Mouse (Mus musculus) lung, embryonic 16.5 days (tissue): ENCODE data around the gene Lss. TPM values are rescaled to one million over a fixed set of nuclear protein-coding genes. Genes with fewer than 3 reads are reported as not detected.

ENCODE experiments used
- ATAC-seq: fragments of 200-750 bp; cut with Nextera tagmentation; 2 replicates; pipeline ENCODE4 v1.8.0; 2017; ENCODE audit warnings: low read depth, mild to moderate bottlenecking, moderate library complexity
- H3K27ac ChIP-seq: fragments of 300-500 bp; sonication (generic); 2 replicates; pipeline ENCODE4 v1.5.1; 2014; ENCODE audit warnings: mild to moderate bottlenecking, control low read depth, low read length
- H3K27me3 ChIP-seq: fragments of 300-500 bp; sonication (generic); 2 replicates; pipeline ENCODE4 v1.6.1; 2014; ENCODE audit warnings: low read depth, low read length, mixed read lengths; ENCODE audit not compliant: control insufficient read depth, insufficient read depth
- H3K36me3 ChIP-seq: fragments of 300-500 bp; sonication (generic); 2 replicates; pipeline ENCODE4 v1.6.1; 2014; ENCODE audit warnings: low read length; ENCODE audit not compliant: control insufficient read depth, insufficient read depth
- H3K4me1 ChIP-seq: fragments of 300-500 bp; sonication (generic); replicated peaks from 2 replicates; pipeline ENCODE4 v1.6.1; 2014; ENCODE audit warnings: low read length, mixed read lengths; ENCODE audit not compliant: control insufficient read depth, insufficient read depth
- H3K4me2 ChIP-seq: fragments of 300-500 bp; sonication (generic); 2 replicates; pipeline ENCODE4 v1.6.1; 2014; ENCODE audit warnings: low read depth, low read length, control low read depth
- H3K4me3 ChIP-seq: fragments of 300-500 bp; sonication (generic); 2 replicates; pipeline ENCODE4 v1.5.1; 2014; ENCODE audit warnings: mild to moderate bottlenecking, low read length, control low read depth
- H3K9ac ChIP-seq: fragments of 300-500 bp; sonication (generic); 2 replicates; pipeline ENCODE4 v1.6.1; 2014; ENCODE audit warnings: low read length, control low read depth
- H3K9me3 ChIP-seq: fragments of 300-500 bp; sonication (generic); 2 replicates; pipeline ENCODE4 v1.6.1; 2016; ENCODE audit warnings: low read length; ENCODE audit not compliant: control insufficient read depth
- WGBS: fragments of 180-500 bp; shearing (Covaris S2); extraction: QIAGEN DNeasy Blood & Tissue Kit; methylation state at CpG from one replicate; pipeline ENCODE4 v1.1.7; 2014; 5-methylcytosine and 5-hydroxymethylcytosine counted together
- polyA plus RNA-seq: library from polyadenylated mRNA; unstranded; fragments of >200 nt; fragmentation: Nextera tagmentation; extraction: Ambion mirVana; gene quantifications from 2 replicates; pipeline ENCODE4 v1.2.1, GENCODE M21; 2015

Lss gene
- polyA plus RNA-seq, 1 experiment from 2014 or later: 20.8 TPM

DNA sequence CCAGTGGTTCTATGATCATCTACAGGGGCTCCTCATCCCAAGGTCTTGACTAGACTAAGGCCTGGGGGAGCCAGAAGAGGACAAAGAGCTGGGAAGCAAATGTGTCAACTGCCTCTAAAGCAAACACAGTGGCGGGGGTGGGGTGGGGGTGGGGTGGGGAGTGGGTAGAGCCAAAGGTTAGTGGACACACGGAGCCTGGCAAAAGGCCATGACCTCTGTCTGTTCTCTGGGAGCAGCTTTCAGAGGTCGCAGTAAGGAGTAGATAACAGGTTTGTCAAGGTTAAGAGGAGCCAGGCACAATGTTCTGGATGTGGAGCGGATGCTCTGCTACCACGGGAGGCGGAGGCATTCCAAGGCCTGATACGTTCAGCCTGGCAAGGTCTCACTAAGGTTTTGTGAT, 45.5 kb downstream of the Lss start:
- Histone ChIP-seq H3K9me3 (no peaks in the 10 kb centered on the region), H3K27ac (no peak overlapping the region), H3K4me2 (no peak overlapping the region), H3K9ac (no peak overlapping the region), H3K4me1 (no peaks in the 10 kb centered on the region), H3K36me3 (no peaks in the 10 kb centered on the region), H3K4me3 (no peak overlapping the region), H3K27me3 (no peaks in the 10 kb centered on the region)
- no peak for ATAC-seq
- 60% methylated on average over 6 of the region's 7 CpGs for WGBS

DNA sequence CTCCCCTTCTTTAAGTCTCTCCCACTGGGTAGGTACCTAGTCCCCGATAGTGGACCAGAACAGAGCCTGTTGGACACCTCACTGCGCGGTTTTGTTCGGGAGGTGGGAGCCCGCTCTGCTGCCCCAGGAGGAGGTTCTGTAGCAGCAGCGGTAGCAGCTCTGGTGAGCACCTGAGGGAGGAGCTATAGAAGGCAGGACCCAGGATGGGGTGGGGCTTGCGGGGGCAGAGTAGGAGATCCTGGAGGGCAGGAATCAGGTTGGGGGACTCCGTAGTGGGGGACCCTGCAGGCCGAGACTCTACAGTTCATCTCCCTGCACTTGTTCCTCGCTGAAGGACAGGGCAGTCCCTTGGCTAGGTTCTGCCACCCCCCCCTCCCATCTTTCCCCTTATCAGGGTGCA, 52.8 kb downstream of the Lss start:
- 10% methylated on average over 10 of the region's 10 CpGs for WGBS
- no peak overlapping the region for H3K27ac ChIP-seq
- H3K9me3 ChIP-seq: no peaks in the 10 kb centered on the region
- H3K9ac ChIP-seq: no peak overlapping the region
- H3K4me3 ChIP-seq: no peak overlapping the region
- H3K4me1 ChIP-seq: no peaks in the 10 kb centered on the region
- H3K4me2 ChIP-seq: no peak overlapping the region
- ATAC-seq: 0 out of 2 replicates have a peak, but pooled peaks have one; percentile 23
- no peaks in the 10 kb centered on the region for H3K36me3 ChIP-seq
- H3K27me3 ChIP-seq: no peaks in the 10 kb centered on the region

DNA sequence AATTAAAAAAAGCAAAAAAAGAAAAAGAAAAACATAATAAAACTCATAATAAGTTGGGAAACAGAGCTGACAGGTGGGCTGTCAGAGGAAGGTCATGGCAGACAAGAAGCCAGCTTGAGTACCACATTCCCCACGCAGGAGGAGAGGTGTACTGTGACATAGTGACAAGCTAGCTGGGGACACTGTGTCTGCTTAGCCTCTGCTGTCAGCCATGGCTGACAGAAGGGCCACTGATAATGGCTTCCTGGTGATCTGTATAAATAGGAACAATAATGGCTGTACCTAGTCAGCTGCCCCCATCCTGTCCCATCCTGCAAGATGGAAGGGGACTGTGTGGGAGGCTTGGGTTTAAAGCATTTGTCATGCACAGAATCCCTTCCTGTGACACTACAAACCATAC, 54.8 kb downstream of the Lss start:
- H3K27ac ChIP-seq: no peak overlapping the region
- no peaks in the 10 kb centered on the region for H3K27me3 ChIP-seq
- no peaks in the 10 kb centered on the region for H3K4me1 ChIP-seq
- H3K9me3 ChIP-seq: no peaks in the 10 kb centered on the region
- ATAC-seq: no peak
- H3K4me2 ChIP-seq: no peak overlapping the region
- WGBS: 8% methylated on average over 1 of the region's 1 CpGs
- H3K4me3 ChIP-seq: no peak overlapping the region
- H3K9ac ChIP-seq: no peak overlapping the region
- no peaks in the 10 kb centered on the region for H3K36me3 ChIP-seq

DNA sequence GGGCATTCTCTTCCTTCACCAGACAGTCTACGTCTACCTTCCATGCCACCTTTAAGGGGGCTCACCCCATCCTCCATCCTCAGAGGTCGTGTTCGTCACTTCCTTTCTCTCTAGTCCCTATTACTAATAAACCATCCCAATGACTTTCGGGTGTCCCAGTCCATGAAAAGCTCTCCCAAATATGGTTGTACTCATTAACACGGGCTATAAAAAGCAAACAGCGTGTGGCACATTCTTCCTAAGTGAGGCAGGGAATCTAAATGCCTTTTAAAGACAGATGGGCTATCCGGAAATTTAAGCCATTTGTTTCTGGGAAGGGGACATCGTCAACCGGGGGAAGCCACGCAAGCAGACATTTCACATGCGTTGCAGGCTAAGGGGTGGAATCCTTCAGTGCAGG, 58.8 kb downstream of the Lss start:
- Histone ChIP-seq H3K27me3 (no peaks in the 10 kb centered on the region), H3K9me3 (no peaks in the 10 kb centered on the region), H3K4me3 (no peak overlapping the region), H3K36me3 (no peaks in the 10 kb centered on the region), H3K4me2 (no peak overlapping the region), H3K27ac (no peak overlapping the region), H3K9ac (no peak overlapping the region), H3K4me1 (no peaks in the 10 kb centered on the region)
- WGBS: 67% methylated on average over 11 of the region's 11 CpGs
- ATAC-seq: no peak

DNA sequence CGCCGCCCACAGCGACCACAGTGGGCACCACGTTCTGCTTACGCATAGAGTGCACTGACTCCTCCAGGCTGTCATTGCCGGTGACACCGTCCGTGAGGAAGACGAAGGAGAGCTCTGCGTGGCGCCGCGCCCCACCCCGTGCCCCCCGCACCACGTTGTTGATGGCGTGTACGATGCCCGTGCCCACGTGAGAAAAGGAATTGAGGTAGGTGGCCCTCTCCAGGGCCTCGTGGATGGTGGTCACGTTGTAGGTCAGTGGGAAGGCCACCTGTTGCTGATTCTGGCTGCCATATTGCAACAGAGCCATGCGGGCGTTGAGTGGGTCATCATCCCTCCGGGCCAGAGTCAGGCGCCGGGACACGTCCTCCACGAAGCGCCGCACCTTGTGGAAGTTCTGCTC, 65.0 kb downstream of the Lss start:
- Histone ChIP-seq H3K9ac (no peak overlapping the region), H3K27ac (no peak overlapping the region), H3K27me3 (no peaks in the 10 kb centered on the region), H3K4me2 (no peak overlapping the region), H3K4me3 (no peak overlapping the region), H3K9me3 (no peaks in the 10 kb centered on the region), H3K36me3 (no peaks in the 10 kb centered on the region), H3K4me1 (no peaks in the 10 kb centered on the region)
- ATAC-seq: no peak
- WGBS: 90% methylated on average over 31 of the region's 31 CpGs

DNA sequence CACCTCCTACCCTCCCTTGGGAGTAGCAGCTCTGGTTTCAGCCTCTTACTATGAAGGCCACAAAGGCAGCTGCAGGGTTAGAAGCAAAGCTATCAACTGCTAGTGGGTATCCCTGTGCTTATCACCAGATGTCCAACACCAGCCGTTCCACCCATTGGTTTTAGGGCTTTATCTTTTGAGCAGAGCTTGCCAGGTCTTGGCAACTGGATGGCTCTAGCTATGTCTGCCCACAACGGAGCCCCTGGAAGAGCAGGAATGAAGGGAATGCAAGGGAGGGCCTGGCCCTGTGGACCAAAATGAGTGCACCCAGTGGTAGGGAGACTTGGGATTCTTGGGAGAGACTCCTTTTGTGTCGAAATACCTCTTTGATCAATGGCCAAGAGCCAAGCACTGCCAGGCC, 71.3 kb downstream of the Lss start:
- ATAC-seq: no peak
- Histone ChIP-seq H3K27me3 (no peaks in the 10 kb centered on the region), H3K27ac (no peak overlapping the region), H3K9ac (no peak overlapping the region), H3K36me3 (peaks cover 18% of the 10 kb centered on the region), H3K4me3 (no peak overlapping the region), H3K4me1 (no peaks in the 10 kb centered on the region), H3K4me2 (no peak overlapping the region), H3K9me3 (no peaks in the 10 kb centered on the region)
- WGBS: 66% methylated on average over 3 of the region's 3 CpGs

Other genes starting within 250 kb of the Lss start
- 12.5 and 12.9 TPM in 2 replicates for gene Dip2a, start 186.3 kb upstream of the Lss start, polyA plus RNA-seq
- gene AC141477.1, start 91.1 kb upstream of the Lss start, polyA plus RNA-seq: not detected in 2 replicates
- gene Pcnt, start 88.8 kb upstream of the Lss start, polyA plus RNA-seq: 18.3 and 21.1 TPM in 2 replicates
- gene 2610028H24Rik, start 82.5 kb upstream of the Lss start, polyA plus RNA-seq: 3.6 and 4.6 TPM in 2 replicates
- 49.4 and 56.4 TPM in 2 replicates for gene Mcm3ap, start 62.7 kb upstream of the Lss start, polyA plus RNA-seq
- 6.4 and 7.2 TPM in 2 replicates for gene Ybey, start 62.5 kb upstream of the Lss start, polyA plus RNA-seq
- not detected in 2 replicates for gene Spatc1l, start 30.7 kb downstream of the Lss start, polyA plus RNA-seq
- gene Ftcd, start 44.1 kb downstream of the Lss start, polyA plus RNA-seq: 0.14 and 0.62 TPM in 2 replicates
- gene Col6a2, start 92.0 kb downstream of the Lss start, polyA plus RNA-seq: 282 and 283 TPM in 2 replicates
- 329 and 333 TPM in 2 replicates for gene Col6a1, start 194.6 kb downstream of the Lss start, polyA plus RNA-seq